Mouse (Mus musculus): ENCODE results near the gene Unkl. TPM values are rescaled to one million over a fixed set of nuclear protein-coding genes. Genes with fewer than 3 reads are reported as not detected.

The Unkl gene
- polyA plus RNA-seq, 2 experiments, result 6.3 to 18.0 TPM

- peaks cover 26% of the 10 kb centered on the region for H3K27me3 ChIP-seq (ENCODE audit: control insufficient read depth, insufficient read depth, low read length)
- H3K4me1 ChIP-seq (ENCODE audit: control insufficient read depth, insufficient read depth, low read length), result peaks cover 8% of the 10 kb centered on the region
- 63% methylated on average over 2 of the region's 2 CpGs for WGBS
- DNase-seq (ENCODE audit: low spot score) (no peak), ATAC-seq (ENCODE audit: low FRiP score, low read depth) (no peak)
- H3K9me3 ChIP-seq (ENCODE audit: control insufficient read depth, low read length), result no peaks in the 10 kb centered on the region
- peaks cover 14% of the 10 kb centered on the region for H3K36me3 ChIP-seq (ENCODE audit: control insufficient read depth, insufficient read depth, low read length)
- no peak overlapping the region for H3K4me3 ChIP-seq (replicated peaks; ENCODE audit: low read length)
- no peak for TF ChIP-seq POLR2A (IDR thresholded peaks at IDR 0.05; ENCODE audit: borderline replicate concordance, extremely low read depth, insufficient read depth, insufficient read length)
- H3K9ac ChIP-seq (ENCODE audit: low read depth, low read length, severe bottlenecking), result no peak overlapping the region
- H3K4me2 ChIP-seq (replicated peaks; ENCODE audit: low read depth, low read length, severe bottlenecking), result no peak overlapping the region
- no peak overlapping the region for H3K27ac ChIP-seq (replicated peaks; ENCODE audit: low read depth, low read length)
These were observed 66.9 kb downstream of the Unkl start for GRCm38 (mm10) chr17:25255110-25255509.

GRCm38 (mm10) chr17:25256140-25256754 is 68.0 kb downstream of the Unkl start, which contains the start of gene Baiap3:
TSS of gene Baiap3 (minus strand) at chr17:25256364.
- no peaks in the 10 kb centered on the region for H3K9me3 ChIP-seq (ENCODE audit: control insufficient read depth, low read length)
- H3K36me3 ChIP-seq (ENCODE audit: control insufficient read depth, insufficient read depth, low read length), result peaks cover 17% of the 10 kb centered on the region
- peak within 1 kb of the TSS; percentile 65 for H3K4me2 ChIP-seq (replicated peaks; ENCODE audit: low read depth, low read length, severe bottlenecking)
- H3K27ac ChIP-seq (replicated peaks; ENCODE audit: low read depth, low read length), result no peak within 1 kb of the TSS
- WGBS, result 7% methylated on average over 15 of the region's 35 CpGs
- H3K4me3 ChIP-seq (replicated peaks; ENCODE audit: low read length), result peak within 1 kb of the TSS; percentile 37
- H3K9ac ChIP-seq (ENCODE audit: low read depth, low read length, severe bottlenecking), result peak within 1 kb of the TSS; percentile 47
- no peak for ATAC-seq (ENCODE audit: low FRiP score, low read depth)
- DNase-seq (ENCODE audit: low spot score), result no peak
- peaks cover 26% of the 10 kb centered on the region for H3K27me3 ChIP-seq (ENCODE audit: control insufficient read depth, insufficient read depth, low read length)
- peaks cover 8% of the 10 kb centered on the region for H3K4me1 ChIP-seq (ENCODE audit: control insufficient read depth, insufficient read depth, low read length)
- TF ChIP-seq POLR2A (IDR thresholded peaks at IDR 0.05; ENCODE audit: borderline replicate concordance, extremely low read depth, insufficient read depth, insufficient read length), result no peak

- Histone ChIP-seq H3K9ac (ENCODE audit: low read depth, low read length, severe bottlenecking) (no peak overlapping the region), H3K9me3 (ENCODE audit: control insufficient read depth, low read length) (no peaks in the 10 kb centered on the region), H3K4me1 (ENCODE audit: control insufficient read depth, insufficient read depth, low read length) (peaks cover 8% of the 10 kb centered on the region), H3K4me3 (replicated peaks; ENCODE audit: low read length) (no peak overlapping the region), H3K27me3 (ENCODE audit: control insufficient read depth, insufficient read depth, low read length) (peaks cover 26% of the 10 kb centered on the region), H3K27ac (replicated peaks; ENCODE audit: low read depth, low read length) (no peak overlapping the region), H3K36me3 (ENCODE audit: control insufficient read depth, insufficient read depth, low read length) (peaks cover 23% of the 10 kb centered on the region), H3K4me2 (replicated peaks; ENCODE audit: low read depth, low read length, severe bottlenecking) (no peak overlapping the region)
- 54% methylated on average over 6 of the region's 6 CpGs for WGBS
- ATAC-seq (ENCODE audit: low FRiP score, low read depth) (no peak), DNase-seq (ENCODE audit: low spot score) (no peak)
- no peak for TF ChIP-seq POLR2A (IDR thresholded peaks at IDR 0.05; ENCODE audit: borderline replicate concordance, extremely low read depth, insufficient read depth, insufficient read length)
These were observed 69.6 kb downstream of the Unkl start for GRCm38 (mm10) chr17:25257804-25258261.

- ATAC-seq (ENCODE audit: low FRiP score, low read depth), result no peak
- no peak for TF ChIP-seq POLR2A (IDR thresholded peaks at IDR 0.05; ENCODE audit: borderline replicate concordance, extremely low read depth, insufficient read depth, insufficient read length)
- Histone ChIP-seq H3K9me3 (ENCODE audit: control insufficient read depth, low read length) (no peaks in the 10 kb centered on the region), H3K27me3 (ENCODE audit: control insufficient read depth, insufficient read depth, low read length) (no peaks in the 10 kb centered on the region), H3K36me3 (ENCODE audit: control insufficient read depth, insufficient read depth, low read length) (peaks cover 82% of the 10 kb centered on the region), H3K27ac (replicated peaks; ENCODE audit: low read depth, low read length) (no peak overlapping the region), H3K4me1 (ENCODE audit: control insufficient read depth, insufficient read depth, low read length) (no peaks in the 10 kb centered on the region), H3K4me3 (replicated peaks; ENCODE audit: low read length) (no peak overlapping the region), H3K4me2 (replicated peaks; ENCODE audit: low read depth, low read length, severe bottlenecking) (no peak overlapping the region), H3K9ac (ENCODE audit: low read depth, low read length, severe bottlenecking) (no peak overlapping the region)
- DNase-seq (ENCODE audit: low spot score), result no peak
- 73% methylated on average over 3 of the region's 3 CpGs for WGBS
These were observed 76.3 kb downstream of the Unkl start for GRCm38 (mm10) chr17:25264453-25264852.

GRCm38 (mm10) chr17:25270795-25271335 is 82.7 kb downstream of the Unkl start:
- Histone ChIP-seq H3K27ac (replicated peaks; ENCODE audit: low read depth, low read length) (no peak overlapping the region), H3K4me3 (replicated peaks; ENCODE audit: low read length) (peak overlapping the region; percentile 99), H3K4me1 (ENCODE audit: control insufficient read depth, insufficient read depth, low read length) (peaks cover 18% of the 10 kb centered on the region), H3K36me3 (ENCODE audit: control insufficient read depth, insufficient read depth, low read length) (peaks cover 54% of the 10 kb centered on the region), H3K9me3 (ENCODE audit: control insufficient read depth, low read length) (no peaks in the 10 kb centered on the region), H3K9ac (ENCODE audit: low read depth, low read length, severe bottlenecking) (peak overlapping the region; percentile 100), H3K27me3 (ENCODE audit: control insufficient read depth, insufficient read depth, low read length) (no peaks in the 10 kb centered on the region), H3K4me2 (replicated peaks; ENCODE audit: low read depth, low read length, severe bottlenecking) (peak overlapping the region; percentile 98; the same call in 1 of the 2 replicates)
- no peak for ATAC-seq (ENCODE audit: low FRiP score, low read depth)
- no peak for TF ChIP-seq POLR2A (IDR thresholded peaks at IDR 0.05; ENCODE audit: borderline replicate concordance, extremely low read depth, insufficient read depth, insufficient read length)
- DNase-seq (ENCODE audit: low spot score), result no peak
- 97% methylated on average over 2 of the region's 2 CpGs for WGBS
